8 mouse cellular contexts compared by ENCODE assay signal in the genomic region with DNA sequence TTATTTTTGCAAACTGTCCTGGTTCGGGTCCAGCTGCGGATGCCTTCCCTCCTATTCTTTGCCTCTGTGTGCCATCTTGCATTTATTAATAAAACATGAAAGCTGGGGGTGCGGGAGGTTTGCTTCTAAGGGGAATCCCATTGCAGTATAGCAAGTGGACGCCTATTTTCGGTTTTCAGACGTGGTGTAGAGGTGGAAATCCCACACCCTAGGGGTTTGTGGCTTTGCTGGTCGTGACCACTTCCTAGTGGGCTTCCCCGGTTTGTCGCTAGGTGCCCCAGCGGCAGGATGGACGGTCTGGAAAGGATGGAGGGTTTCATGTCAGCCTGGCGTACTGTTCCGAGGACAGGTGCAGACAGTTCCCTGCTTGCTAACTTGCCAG. TPM values are rescaled to one million over a fixed set of nuclear protein-coding genes. Genes with fewer than 3 reads are reported as not detected.
DNase-seq lines count a peak whose midpoint lies in the region; ATAC-seq and TF ChIP-seq lines count a peak whose summit lies in the region.

No protein-coding gene starts in this region.

- peaks cover 26% of the 10 kb centered on the region for H3K4me1 ChIP-seq in embryonic facial prominence, embryonic 15.5 days
- no peaks in the 10 kb centered on the region for H3K4me1 ChIP-seq in intestine, embryonic 16.5 days (ENCODE audit: control insufficient read depth, insufficient read depth, low read length)
- H3K4me1 ChIP-seq in midbrain, postnatal 0 days (ENCODE audit: insufficient read depth, low read length) = peaks cover 2% of the 10 kb centered on the region; the same call in 1 of the 2 replicates

- no peaks in the 10 kb centered on the region for H3K36me3 ChIP-seq in embryonic facial prominence, embryonic 15.5 days
- H3K36me3 ChIP-seq in intestine, embryonic 16.5 days (ENCODE audit: control insufficient read depth, insufficient read depth, low read length) = no peaks in the 10 kb centered on the region
- H3K36me3 ChIP-seq in midbrain, postnatal 0 days (ENCODE audit: insufficient read depth, low read length) = no peaks in the 10 kb centered on the region

- peak overlapping the region; percentile 86 for H3K4me2 ChIP-seq in embryonic facial prominence, embryonic 15.5 days (replicated peaks)
- H3K4me2 ChIP-seq in intestine, embryonic 16.5 days (ENCODE audit: low read depth, low read length) = peak overlapping the region; percentile 90
- peak overlapping the region; percentile 74 for H3K4me2 ChIP-seq in midbrain, postnatal 0 days (ENCODE audit: low read depth, low read length, poor library complexity, severe bottlenecking)

- H3K4me3 ChIP-seq in embryonic facial prominence, embryonic 15.5 days (replicated peaks) = peak overlapping the region; percentile 61
- H3K4me3 ChIP-seq in intestine, embryonic 16.5 days (ENCODE audit: low read length) = peak overlapping the region; percentile 81
- H3K4me3 ChIP-seq in midbrain, postnatal 0 days (ENCODE audit: low read depth, low read length) = peak overlapping the region; percentile 78

- no peak for ATAC-seq in embryonic facial prominence, embryonic 15.5 days (ENCODE audit: insufficient number of reproducible peaks, low FRiP score, low TSS enrichment, low read depth)
- ATAC-seq in intestine, embryonic 16.5 days = peak; percentile 34
- peak; percentile 52; the same call in 1 of the 2 replicates for ATAC-seq in midbrain, postnatal 0 days (ENCODE audit: low FRiP score)

- DNase-seq in left cerebral cortex, postnatal 14 days (ENCODE audit: low spot score in 2 of 2) = peak; percentile 20 to 56
- no peak for DNase-seq in left cerebral cortex, adult 18-20 months (ENCODE audit: low spot score in 2 of 2)
- peak; percentile 33 for DNase-seq in ZHBTc4 (ENCODE audit: low read depth, low spot score)
- peak; percentile 28 for DNase-seq in midbrain, postnatal 0 days (ENCODE audit: low spot score)
- DNase-seq in urinary bladder, postnatal 14 days (ENCODE audit: low spot score) = no peak
- DNase-seq in adrenal gland, adult (ENCODE audit: inconsistent age in 2 of 2, low spot score in 1 of 2) = no peak

- no peak overlapping the region for H3K27ac ChIP-seq in embryonic facial prominence, embryonic 15.5 days (replicated peaks)
- no peak overlapping the region for H3K27ac ChIP-seq in intestine, embryonic 16.5 days (ENCODE audit: low read length)
- peak overlapping the region; percentile 62; the same call in 1 of the 2 replicates for H3K27ac ChIP-seq in midbrain, postnatal 0 days (ENCODE audit: low read depth, low read length)

- no peaks in the 10 kb centered on the region for H3K9me3 ChIP-seq in embryonic facial prominence, embryonic 15.5 days (replicated peaks)
- H3K9me3 ChIP-seq in intestine, embryonic 16.5 days (ENCODE audit: control insufficient read depth, low read length) = no peaks in the 10 kb centered on the region
- no peaks in the 10 kb centered on the region for H3K9me3 ChIP-seq in midbrain, postnatal 0 days (ENCODE audit: low read length)

- peaks cover 45% of the 10 kb centered on the region for H3K27me3 ChIP-seq in embryonic facial prominence, embryonic 15.5 days
- H3K27me3 ChIP-seq in intestine, embryonic 16.5 days (replicated peaks; ENCODE audit: control insufficient read depth, insufficient read depth, low read length) = peaks cover 20% of the 10 kb centered on the region
- 0 out of 2 replicates have a peak, but pooled peaks cover 6% of the 10 kb centered on the region for H3K27me3 ChIP-seq in midbrain, postnatal 0 days (ENCODE audit: insufficient read depth, low read length)

- H3K9ac ChIP-seq in embryonic facial prominence, embryonic 15.5 days = peak overlapping the region; percentile 60
- peak overlapping the region; percentile 85 for H3K9ac ChIP-seq in intestine, embryonic 16.5 days (ENCODE audit: low read depth, low read length)
- peak overlapping the region; percentile 82 for H3K9ac ChIP-seq in midbrain, postnatal 0 days (replicated peaks; ENCODE audit: low read length, poor library complexity, severe bottlenecking)

- peak; percentile 44 for TF ChIP-seq CTCF in midbrain, postnatal 0 days (IDR thresholded peaks at IDR 0.05)

- WGBS in embryonic facial prominence, embryonic 15.5 days = 0% methylated on average over 13 of the region's 13 CpGs
- 2% methylated on average over 13 of the region's 13 CpGs for WGBS in intestine, embryonic 16.5 days
- WGBS in midbrain, postnatal 0 days = under 1% methylated on average over 13 of the region's 13 CpGs

- intact Hi-C loops in left cerebral cortex, postnatal 14 days (cut with DNase I) = loop anchor here (2.0 kb wide), 1 partner anchor 56 kb away; no protein-coding TSS in a partner anchor

RNA-seq across cellular contexts. Expression of a gene that starts 0.5 kb away (rescaled TPM):
- 10 to 100 TPM in 1 of 2 experiments, 1 to 10 TPM in 1; 9.5 to 10.5 TPM for total RNA-seq in left cerebral cortex, postnatal 14 days (2021)
- total RNA-seq in left cerebral cortex, adult 18-20 months (2021) = 10 to 100 TPM in 1 of 2 experiments, 1 to 10 TPM in 1; 9.2 to 10.0 TPM
- 0.46 and 0.57 TPM in 2 replicates for polyA plus RNA-seq in embryonic facial prominence, embryonic 15.5 days (2015; fragmentation: Nextera tagmentation; extraction: Ambion mirVana)
- polyA plus RNA-seq in intestine, embryonic 16.5 days (2015; fragmentation: Nextera tagmentation; extraction: Ambion mirVana) = 0.71 and 0.93 TPM in 2 replicates
- total RNA-seq in midbrain, postnatal 0 days (2014; rRNA removed) = 12.5 and 13.0 TPM in 2 replicates
- polyA plus RNA-seq in midbrain, postnatal 0 days (2015; fragmentation: Nextera tagmentation; extraction: Ambion mirVana) = 7.3 and 7.7 TPM in 2 replicates

RNA-seq across cellular contexts. Expression of a gene that starts 0.6 kb away (rescaled TPM):
- total RNA-seq in left cerebral cortex, postnatal 14 days (2021) = 1 to 10 TPM in 1 of 2 experiments, under 1 TPM in 1; 0.55 to 1.1 TPM
- total RNA-seq in left cerebral cortex, adult 18-20 months (2021) = under 1 TPM; 0.54 to 0.70 TPM
- polyA plus RNA-seq in embryonic facial prominence, embryonic 15.5 days (2015; fragmentation: Nextera tagmentation; extraction: Ambion mirVana) = 1.5 and 1.7 TPM in 2 replicates
- 0.88 and 1.2 TPM in 2 replicates for polyA plus RNA-seq in intestine, embryonic 16.5 days (2015; fragmentation: Nextera tagmentation; extraction: Ambion mirVana)
- total RNA-seq in midbrain, postnatal 0 days (2014; rRNA removed) = 0.94 TPM in 1 of 2 replicates, not detected in the other
- 1.3 and 1.8 TPM in 2 replicates for polyA plus RNA-seq in midbrain, postnatal 0 days (2015; fragmentation: Nextera tagmentation; extraction: Ambion mirVana)

Comparison
In these comparisons a context has a peak if more than half of its experiments do, and no peak if none do; other contexts are left out.
1. DNase-seq: peak in left cerebral cortex, postnatal 14 days (2 of 2), ZHBTc4 (single experiment) and midbrain, postnatal 0 days (single experiment); none in left cerebral cortex, adult 18-20 months (0 of 2), urinary bladder, postnatal 14 days (single experiment) and adrenal gland, adult (0 of 2).
2. Peak in every context shown above with its lines, with median percentiles within 50 percentile points of each other: H3K4me2 ChIP-seq, H3K4me3 ChIP-seq and H3K9ac ChIP-seq.